Mouse (Mus musculus) erythroblast, embryonic 14.5 days (primary cell): ENCODE data around the gene Hist1h2be. TPM values are rescaled to one million over a fixed set of nuclear protein-coding genes. Genes with fewer than 3 reads are reported as not detected.

Experiments used
- H3K27me3 ChIP-seq: 2 replicates; pipeline ENCODE4 v1.6.1; 2012; ENCODE audit warnings: inconsistent platforms; ENCODE audit not compliant: control insufficient read depth
- H3K36me3 ChIP-seq: 2 replicates; pipeline ENCODE4 v1.6.1; 2012; ENCODE audit warnings: mild to moderate bottlenecking, inconsistent platforms; ENCODE audit not compliant: control insufficient read depth
- H3K4me1 ChIP-seq: 2 replicates; pipeline ENCODE4 v1.6.1; 2012; ENCODE audit warnings: inconsistent platforms; ENCODE audit not compliant: control insufficient read depth
- H3K4me3 ChIP-seq: replicated peaks from 2 replicates; pipeline ENCODE3; 2012; ENCODE audit warnings: moderate library complexity, mild to moderate bottlenecking, inconsistent platforms
- H3K9me3 ChIP-seq: 2 replicates; pipeline ENCODE4 v1.6.1; 2012; ENCODE audit warnings: low read length, inconsistent platforms, mixed read lengths; ENCODE audit not compliant: control insufficient read depth
- GATA1 ChIP-seq: IDR thresholded peaks from 2 replicates; pipeline ENCODE4 v1.6.1; 2012; ENCODE audit warnings: low read length, inconsistent platforms, mixed read lengths
- TAL1 ChIP-seq: IDR thresholded peaks from 3 replicates; pipeline ENCODE4 v1.6.1; 2012; ENCODE audit warnings: low read length, inconsistent platforms, mixed read lengths
- polyA plus RNA-seq: library from polyadenylated mRNA; stranded (reverse); fragments of >175 nt; gene quantifications from 2 replicates; pipeline ENCODE4 v1.2.3, GENCODE M21; 2012

Gene Hist1h2be
- polyA plus RNA-seq, 1 experiment = 0.67 TPM

GRCm38 (mm10) chr13:23611638-23612037, 9.3 kb downstream of the Hist1h2be start:
- no peak for TF ChIP-seq TAL1
- TF ChIP-seq GATA1 = no peak
- Histone ChIP-seq H3K4me3 (no peak overlapping the region), H3K36me3 (peaks cover 53% of the 10 kb centered on the region), H3K9me3 (no peaks in the 10 kb centered on the region), H3K4me1 (peaks cover 34% of the 10 kb centered on the region), H3K27me3 (no peaks in the 10 kb centered on the region)

- TF ChIP-seq TAL1 (no peak), GATA1 (no peak)
- Histone ChIP-seq H3K27me3 (no peaks in the 10 kb centered on the region), H3K36me3 (peaks cover 55% of the 10 kb centered on the region), H3K9me3 (no peaks in the 10 kb centered on the region), H3K4me1 (peaks cover 36% of the 10 kb centered on the region), H3K4me3 (no peak overlapping the region)
Observed at GRCm38 (mm10) chr13:23610393-23610792, 10.5 kb downstream of the Hist1h2be start.

- H3K4me3 ChIP-seq = peak overlapping the region; percentile 25
- peaks cover 41% of the 10 kb centered on the region for H3K4me1 ChIP-seq
- H3K27me3 ChIP-seq = no peaks in the 10 kb centered on the region
- TF ChIP-seq GATA1 = no peak
- no peaks in the 10 kb centered on the region for H3K9me3 ChIP-seq
- peaks cover 56% of the 10 kb centered on the region for H3K36me3 ChIP-seq
Observed at GRCm38 (mm10) chr13:23609844-23610243, 11.1 kb downstream of the Hist1h2be start.

- H3K27me3 ChIP-seq = no peaks in the 10 kb centered on the region
- H3K4me1 ChIP-seq = peaks cover 45% of the 10 kb centered on the region
- peaks cover 51% of the 10 kb centered on the region for H3K36me3 ChIP-seq
- no peaks in the 10 kb centered on the region for H3K9me3 ChIP-seq
- TF ChIP-seq GATA1 (peak; percentile 56; the same call in 1 of the 2 replicates), TAL1 (no peak)
- H3K4me3 ChIP-seq = peak overlapping the region; percentile 43
Observed at GRCm38 (mm10) chr13:23609209-23609608, 11.7 kb downstream of the Hist1h2be start.

GRCm38 (mm10) chr13:23605052-23605451, 15.9 kb downstream of the Hist1h2be start:
- TF ChIP-seq TAL1 = no peak
- no peak for TF ChIP-seq GATA1
- peaks cover 4% of the 10 kb centered on the region for H3K9me3 ChIP-seq
- H3K4me3 ChIP-seq = no peak overlapping the region
- H3K27me3 ChIP-seq = no peaks in the 10 kb centered on the region
- peaks cover 53% of the 10 kb centered on the region for H3K4me1 ChIP-seq
- H3K36me3 ChIP-seq = peaks cover 29% of the 10 kb centered on the region

- TF ChIP-seq TAL1 = no peak
- no peak for TF ChIP-seq GATA1
- Histone ChIP-seq H3K4me3 (no peak overlapping the region), H3K27me3 (no peaks in the 10 kb centered on the region), H3K9me3 (peaks cover 4% of the 10 kb centered on the region), H3K4me1 (peaks cover 47% of the 10 kb centered on the region), H3K36me3 (peaks cover 29% of the 10 kb centered on the region)
Observed at GRCm38 (mm10) chr13:23604452-23604851, 16.5 kb downstream of the Hist1h2be start.

- peaks cover 44% of the 10 kb centered on the region for H3K4me1 ChIP-seq
- no peak overlapping the region for H3K4me3 ChIP-seq
- TF ChIP-seq GATA1 (no peak), TAL1 (no peak)
- H3K36me3 ChIP-seq = peaks cover 27% of the 10 kb centered on the region
- H3K9me3 ChIP-seq = peaks cover 4% of the 10 kb centered on the region
- no peaks in the 10 kb centered on the region for H3K27me3 ChIP-seq
Observed at GRCm38 (mm10) chr13:23603182-23603699, 17.7 kb downstream of the Hist1h2be start.

GRCm38 (mm10) chr13:23597957-23598356, 23.0 kb downstream of the Hist1h2be start:
- no peaks in the 10 kb centered on the region for H3K27me3 ChIP-seq
- H3K4me1 ChIP-seq = peaks cover 69% of the 10 kb centered on the region
- peaks cover 9% of the 10 kb centered on the region for H3K36me3 ChIP-seq
- TF ChIP-seq GATA1 (no peak), TAL1 (no peak)
- H3K4me3 ChIP-seq = peak overlapping the region; percentile 42
- peaks cover 4% of the 10 kb centered on the region for H3K9me3 ChIP-seq

GRCm38 (mm10) chr13:23595622-23596372, 25.1 kb downstream of the Hist1h2be start:
- Histone ChIP-seq H3K27me3 (no peaks in the 10 kb centered on the region), H3K4me3 (peak overlapping the region; percentile 45), H3K4me1 (peaks cover 72% of the 10 kb centered on the region), H3K36me3 (peaks cover 9% of the 10 kb centered on the region), H3K9me3 (peaks cover 3% of the 10 kb centered on the region; the same call in 1 of the 2 replicates)
- TF ChIP-seq TAL1 (peak; percentile 92), GATA1 (peak; percentile 89)
